In the genomic region with DNA sequence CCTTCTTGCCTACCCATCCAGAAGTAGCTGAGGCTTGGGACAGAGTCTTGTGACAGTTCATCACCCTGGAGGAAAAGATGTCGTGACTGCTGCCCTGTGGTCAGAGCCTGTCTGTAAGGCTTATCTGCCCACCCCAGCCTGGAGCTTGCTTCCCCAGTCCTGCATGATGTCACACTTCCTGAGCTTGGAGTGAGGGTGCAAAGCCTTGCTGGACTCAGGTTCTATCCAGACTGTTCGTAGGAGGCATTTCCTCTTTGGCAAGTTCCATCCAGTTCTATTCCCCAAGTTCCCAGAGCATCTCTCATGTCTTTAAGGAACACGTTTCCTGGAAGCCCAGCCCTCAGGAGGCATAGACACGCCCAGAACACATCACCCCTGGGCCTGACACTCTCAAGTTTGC, we compare ENCODE assay signal across 9 mouse cellular contexts. TPM values are rescaled to one million over a fixed set of nuclear protein-coding genes. Genes with fewer than 3 reads are reported as not detected.
DNase-seq lines count a peak whose midpoint lies in the region; ATAC-seq and TF ChIP-seq lines count a peak whose summit lies in the region.
"Had no signal": no experiment of that assay in that cellular context is flagged by ENCODE, and none has a peak within 500 bp of the region (broad histone marks: within the 10 kb centered on the region; RNA-seq: fewer than 3 reads in every experiment).

No protein-coding gene starts in this region.

- ATAC-seq in G1E (ENCODE audit: extremely low read depth, insufficient number of reproducible peaks, low FRiP score, poor library complexity, severe bottlenecking): peak; percentile 69
- peak; percentile 73 for ATAC-seq in liver, embryonic 14.5 days (ENCODE audit: insufficient read depth)
- ATAC-seq in intestine, embryonic 16.5 days: no peak

- WGBS in liver, embryonic 14.5 days (ENCODE audit: insufficient replicate concordance): 6% methylated on average over 4 of the region's 4 CpGs
- 54% methylated on average over 4 of the region's 4 CpGs for WGBS in intestine, embryonic 16.5 days

- no peaks in the 10 kb centered on the region for H3K36me3 ChIP-seq in G1E (replicated peaks)
- H3K36me3 ChIP-seq in liver, embryonic 14.5 days (replicated peaks; ENCODE audit: control insufficient read depth, insufficient read depth, low read depth): peaks cover 11% of the 10 kb centered on the region
- no peaks in the 10 kb centered on the region for H3K36me3 ChIP-seq in intestine, embryonic 16.5 days (ENCODE audit: control insufficient read depth, insufficient read depth, low read length)

- TF ChIP-seq CTCF in G1E (IDR thresholded peaks at IDR 0.05; ENCODE audit: low read depth, low read length): no peak
- TF ChIP-seq CTCF in liver, embryonic 14.5 days (IDR thresholded peaks at IDR 0.05; ENCODE audit: low read depth): no peak

- H3K27me3 ChIP-seq in G1E (ENCODE audit: insufficient read depth, low read length): peaks cover 34% of the 10 kb centered on the region
- H3K27me3 ChIP-seq in liver, embryonic 14.5 days (ENCODE audit: control insufficient read depth, insufficient read depth, low read length): no peaks in the 10 kb centered on the region
- H3K27me3 ChIP-seq in intestine, embryonic 16.5 days (replicated peaks; ENCODE audit: control insufficient read depth, insufficient read depth, low read length): no peaks in the 10 kb centered on the region
- H3K27me3 ChIP-seq: embryonic facial prominence, embryonic 13.5 days; limb, embryonic 13.5 days had no signal

- H3K27ac ChIP-seq in liver, embryonic 14.5 days: no peak overlapping the region
- H3K27ac ChIP-seq in intestine, embryonic 16.5 days (ENCODE audit: low read length): no peak overlapping the region
- H3K27ac ChIP-seq: embryonic facial prominence, embryonic 13.5 days; limb, embryonic 13.5 days had no signal

- TF ChIP-seq EP300 in liver, embryonic 14.5 days (IDR thresholded peaks at IDR 0.05; ENCODE audit: low read depth): peak; percentile 59

- no peak overlapping the region for H3K9ac ChIP-seq in liver, embryonic 14.5 days (replicated peaks)
- no peak overlapping the region for H3K9ac ChIP-seq in intestine, embryonic 16.5 days (ENCODE audit: low read depth, low read length)
- H3K9ac ChIP-seq: embryonic facial prominence, embryonic 13.5 days; limb, embryonic 13.5 days had no signal

- no peak overlapping the region; the same call in 1 of the 2 replicates for H3K4me3 ChIP-seq in G1E (ENCODE audit: low read depth, low read length)
- no peak overlapping the region for H3K4me3 ChIP-seq in liver, embryonic 14.5 days (ENCODE audit: insufficient read depth in 1 of 2, low read depth in 2 of 2, low read length in 2 of 2)
- no peak overlapping the region for H3K4me3 ChIP-seq in intestine, embryonic 16.5 days (ENCODE audit: low read length)
- H3K4me3 ChIP-seq: embryonic facial prominence, embryonic 13.5 days; limb, embryonic 13.5 days had no signal

- H3K4me1 ChIP-seq in G1E (ENCODE audit: insufficient read depth, low read depth, low read length): peaks cover 22% of the 10 kb centered on the region
- peaks cover 12 to 27% of the 10 kb centered on the region in 2 experiments for H3K4me1 ChIP-seq in liver, embryonic 14.5 days (replicated peaks; ENCODE audit: control insufficient read depth in 2 of 2, insufficient read depth in 2 of 2, low read length in 1 of 2)
- no peaks in the 10 kb centered on the region for H3K4me1 ChIP-seq in intestine, embryonic 16.5 days (ENCODE audit: control insufficient read depth, insufficient read depth, low read length)
- H3K4me1 ChIP-seq: embryonic facial prominence, embryonic 13.5 days; limb, embryonic 13.5 days had no signal

- H3K4me2 ChIP-seq in liver, embryonic 14.5 days (ENCODE audit: low read depth): no peak overlapping the region
- no peak overlapping the region for H3K4me2 ChIP-seq in intestine, embryonic 16.5 days (ENCODE audit: low read depth, low read length)
- H3K4me2 ChIP-seq: embryonic facial prominence, embryonic 13.5 days; limb, embryonic 13.5 days had no signal

- H3K9me3 ChIP-seq in G1E (replicated peaks): no peaks in the 10 kb centered on the region
- no peaks in the 10 kb centered on the region for H3K9me3 ChIP-seq in liver, embryonic 14.5 days (ENCODE audit: control insufficient read depth, low read length)
- no peaks in the 10 kb centered on the region for H3K9me3 ChIP-seq in intestine, embryonic 16.5 days (ENCODE audit: control insufficient read depth, low read length)
- H3K9me3 ChIP-seq: embryonic facial prominence, embryonic 13.5 days; limb, embryonic 13.5 days had no signal

- DNase-seq in 3T3-L1 (ENCODE audit: low read depth, low spot score): peak; percentile 39
- no peak for DNase-seq in G1E (ENCODE audit: low spot score)
- peak; percentile 51 to 81 for DNase-seq in heart, adult 9 months (ENCODE audit: low spot score in 2 of 2)
- DNase-seq in liver, embryonic 14.5 days (ENCODE audit: low read depth in 3 of 3, low spot score in 3 of 3): peak; percentile 40 to 56 (median 45)
- DNase-seq in urinary bladder, adult 2 months (ENCODE audit: low spot score): no peak
- no peak for DNase-seq in layer of hippocampus, postnatal 25 days (ENCODE audit: extremely low spot score in 1 of 2, low spot score in 1 of 2)

RNA-seq across cellular contexts. Expression of gene Hgfac, which starts 5.5 kb away (rescaled TPM):
- total RNA-seq in G1E (2014; fragmentation: Nextera tagmentation): not detected in 2 replicates
- total RNA-seq in G1E (2017): 0.27 and 0.93 TPM in 2 replicates
- polyA plus RNA-seq in G1E (2012): not detected in 2 replicates
- 92.3 and 97.9 TPM in 2 replicates for polyA plus RNA-seq in liver, embryonic 14.5 days (2012; rRNA removed)
- 52.8 and 60.0 TPM in 2 replicates for polyA plus RNA-seq in liver, embryonic 14.5 days (2014; fragmentation: Nextera tagmentation; extraction: Ambion mirVana)
- polyA plus RNA-seq in intestine, embryonic 16.5 days (2015; fragmentation: Nextera tagmentation; extraction: Ambion mirVana): 14.1 and 14.9 TPM in 2 replicates
- polyA plus RNA-seq in urinary bladder, adult 2 months (2012; rRNA removed): 8.2 and 12.5 TPM in 2 replicates
- total RNA-seq in layer of hippocampus, postnatal 25 days (2021): under 1 TPM; 0.64 to 0.80 TPM

RNA-seq across cellular contexts. Expression of gene Dok7, which starts 20.8 kb away (rescaled TPM):
- total RNA-seq in G1E (2014; fragmentation: Nextera tagmentation) (not detected in 2 replicates), G1E (2017) (not detected in 2 replicates)
- polyA plus RNA-seq in G1E (2012): not detected in 2 replicates
- 0.02 TPM in 2 replicates for polyA plus RNA-seq in liver, embryonic 14.5 days (2012; rRNA removed)
- 0.04 TPM in 1 of 2 replicates, not detected in the other for polyA plus RNA-seq in liver, embryonic 14.5 days (2014; fragmentation: Nextera tagmentation; extraction: Ambion mirVana)
- 1.3 and 1.4 TPM in 2 replicates for polyA plus RNA-seq in intestine, embryonic 16.5 days (2015; fragmentation: Nextera tagmentation; extraction: Ambion mirVana)
- polyA plus RNA-seq in urinary bladder, adult 2 months (2012; rRNA removed): 5.7 and 7.5 TPM in 2 replicates
- total RNA-seq in layer of hippocampus, postnatal 25 days (2021): 10 to 100 TPM; 20.2 to 24.0 TPM

Comparison
In these comparisons a context has a peak if more than half of its experiments do, and no peak if none do; other contexts are left out.
1. DNase-seq: peak in 3T3-L1 (single experiment), heart, adult 9 months (2 of 2) and liver, embryonic 14.5 days (3 of 3); none in G1E (single experiment), urinary bladder, adult 2 months (single experiment) and layer of hippocampus, postnatal 25 days (0 of 2).